Mouse (Mus musculus) CD4-positive, CD25-positive, alpha-beta regulatory T cell, adult 4 months (primary cell): ENCODE results near the gene Tspo. TPM values are rescaled to one million over a fixed set of nuclear protein-coding genes. Genes with fewer than 3 reads are reported as not detected.

Source experiments
- ATAC-seq: one replicate; pipeline ENCODE4 v1.8.0; 2017
- polyA plus RNA-seq, 2 experiments: library from polyadenylated mRNA; unstranded; fragments of 100-300 nt; shearing (Covaris generic); gene quantifications; one replicate each; pipeline ENCODE4 v1.2.1; 2017

Gene Tspo
- polyA plus RNA-seq = 100 to 1,000 TPM; 259 to 323 TPM

DNA sequence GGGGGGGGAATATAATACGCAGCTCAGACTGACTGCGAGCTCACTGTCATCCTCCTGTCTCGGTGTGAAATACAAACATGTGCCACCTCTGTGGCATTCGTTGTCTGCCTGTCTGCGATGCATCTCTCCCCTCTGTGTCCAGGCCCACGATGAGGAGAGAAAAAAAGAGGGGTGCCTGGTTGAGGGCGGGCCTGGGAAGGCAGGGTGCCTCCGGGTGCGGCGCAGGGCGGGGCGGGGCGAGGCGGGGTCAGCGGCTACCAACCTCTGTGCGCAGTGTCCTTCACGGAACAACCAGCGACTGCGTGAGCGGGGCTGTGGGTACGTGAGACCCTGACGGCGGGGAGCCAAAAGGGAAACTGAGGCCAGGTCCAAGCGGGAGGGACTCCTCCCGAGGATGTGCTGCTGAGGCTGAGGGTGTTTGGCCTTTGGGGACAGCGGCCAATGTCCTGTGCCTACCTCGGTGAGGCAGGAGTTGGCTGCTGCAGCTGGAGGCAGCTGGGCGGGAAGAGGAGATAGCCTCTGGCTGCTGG is at the start of gene Tspo, which contains the start of gene Mcat:
Tspo (plus strand) TSS at position 266 of the 530 bp plus-strand sequence.
Mcat (minus strand) TSS at position 461 of the 530 bp plus-strand sequence.
- ATAC-seq = peak; percentile 56

- ATAC-seq = no peak
Measured at GRCm38 (mm10) chr15:83515018-83515417, 48.4 kb upstream of the Tspo start.

- ATAC-seq = peak; percentile 74
Measured at GRCm38 (mm10) chr15:83518215-83519048, 45.0 kb upstream of the Tspo start.

- ATAC-seq = no peak
Measured at GRCm38 (mm10) chr15:83520861-83521382, 42.5 kb upstream of the Tspo start.

GRCm38 (mm10) chr15:83523196-83523595 is 40.2 kb upstream of the Tspo start:
- no peak for ATAC-seq

DNA sequence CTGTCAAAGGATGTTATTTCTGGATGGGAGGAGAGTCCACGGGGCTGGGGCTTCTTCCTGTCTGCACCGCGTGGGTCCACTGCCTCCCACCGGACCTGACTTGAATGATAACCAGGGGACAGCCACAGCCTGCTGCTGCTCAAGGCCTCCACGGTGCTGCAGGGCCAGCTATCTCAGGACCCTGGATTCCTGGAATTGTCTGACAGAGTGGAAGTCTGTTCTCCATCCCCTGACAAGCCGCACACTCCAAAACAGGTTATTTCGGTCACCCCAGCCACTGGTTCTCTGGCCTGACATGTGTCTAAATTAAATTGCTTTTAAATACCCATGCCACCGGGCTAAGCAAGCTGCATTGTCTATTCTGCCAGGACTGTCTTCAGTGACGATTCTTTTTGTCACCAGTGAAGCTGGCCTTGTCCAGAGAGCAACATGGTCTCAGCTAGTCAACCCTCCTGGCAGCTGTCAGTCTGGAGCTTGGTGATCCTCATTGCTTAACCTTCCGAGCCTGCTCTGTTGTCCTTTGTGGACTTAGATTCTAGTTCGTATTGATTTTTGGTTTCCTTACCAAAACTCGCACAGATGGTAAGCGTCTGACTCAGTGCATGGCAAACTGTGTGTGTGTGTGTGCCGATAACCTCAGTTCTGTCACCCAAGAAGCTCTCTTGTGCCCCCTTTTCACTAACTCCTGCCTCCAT is 39.6 kb upstream of the Tspo start:
- ATAC-seq = no peak

GRCm38 (mm10) chr15:83524333-83524729 is 39.1 kb upstream of the Tspo start:
- ATAC-seq = no peak

DNA sequence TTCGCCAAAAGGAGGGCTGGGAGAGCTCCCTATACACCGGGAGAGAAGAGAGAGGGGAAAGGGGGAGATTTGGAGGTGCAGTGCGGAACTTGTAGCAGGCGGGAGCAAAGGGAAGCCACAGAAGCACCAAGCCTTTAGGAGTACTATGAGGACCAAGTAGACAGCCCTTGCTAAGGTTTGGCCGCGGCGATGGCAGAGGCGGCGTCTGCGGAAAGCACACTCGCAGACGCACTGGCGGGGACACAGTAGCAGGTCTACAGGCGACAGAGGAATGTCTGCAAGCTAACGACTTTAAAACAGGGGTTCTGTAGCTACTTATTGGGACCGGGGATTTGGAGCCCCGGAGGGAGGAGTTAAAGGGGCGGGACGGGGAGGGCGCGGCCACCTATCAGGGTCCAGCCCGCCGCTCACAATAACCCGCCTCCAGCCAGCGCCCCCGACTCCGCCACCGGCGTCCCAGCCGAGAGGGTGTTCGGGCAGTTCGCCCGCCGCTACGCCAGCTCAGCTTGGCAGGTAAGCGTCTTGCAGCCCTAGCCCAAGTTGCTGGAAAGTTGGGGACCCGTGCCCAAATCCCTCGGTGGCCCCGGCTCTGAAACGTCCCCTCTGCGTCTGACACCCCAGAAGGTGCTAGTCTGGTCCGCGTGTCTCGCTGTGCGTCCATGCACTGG is 36.8 kb upstream of the Tspo start, which contains the start of gene Bik:
Bik (plus strand) TSS at position 439 of the 668 bp plus-strand sequence.
- peak; percentile 83 for ATAC-seq

GRCm38 (mm10) chr15:83527092-83527437 is 36.3 kb upstream of the Tspo start:
- ATAC-seq = peak; percentile 57

- ATAC-seq = no peak
Measured at GRCm38 (mm10) chr15:83527747-83528146, 35.6 kb upstream of the Tspo start.

GRCm38 (mm10) chr15:83528892-83529291 is 34.5 kb upstream of the Tspo start:
- no peak for ATAC-seq

- ATAC-seq = no peak
Measured at GRCm38 (mm10) chr15:83529765-83530164, 33.6 kb upstream of the Tspo start.

- ATAC-seq = no peak
Measured at GRCm38 (mm10) chr15:83530233-83530632, 33.2 kb upstream of the Tspo start.

DNA sequence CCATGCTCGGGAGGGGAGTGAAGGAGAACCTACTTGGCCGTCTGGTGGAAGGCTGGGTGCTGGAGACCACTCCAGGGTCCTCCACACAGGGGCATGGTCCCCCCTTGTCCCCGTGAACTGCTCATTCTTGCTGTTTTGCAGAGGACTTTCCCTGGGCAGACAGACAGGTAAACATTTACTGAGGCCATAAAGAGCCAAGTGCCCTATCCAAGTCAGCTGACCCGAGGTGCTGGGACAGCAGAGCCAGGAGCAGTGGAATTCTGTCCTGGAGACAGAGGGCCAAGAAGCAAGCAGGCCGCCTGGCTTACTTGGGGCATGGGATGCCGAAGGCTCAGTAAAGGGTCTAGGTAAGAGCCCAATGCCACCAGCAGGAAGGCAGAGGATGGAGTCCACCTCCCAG is 32.7 kb upstream of the Tspo start:
- ATAC-seq = no peak

DNA sequence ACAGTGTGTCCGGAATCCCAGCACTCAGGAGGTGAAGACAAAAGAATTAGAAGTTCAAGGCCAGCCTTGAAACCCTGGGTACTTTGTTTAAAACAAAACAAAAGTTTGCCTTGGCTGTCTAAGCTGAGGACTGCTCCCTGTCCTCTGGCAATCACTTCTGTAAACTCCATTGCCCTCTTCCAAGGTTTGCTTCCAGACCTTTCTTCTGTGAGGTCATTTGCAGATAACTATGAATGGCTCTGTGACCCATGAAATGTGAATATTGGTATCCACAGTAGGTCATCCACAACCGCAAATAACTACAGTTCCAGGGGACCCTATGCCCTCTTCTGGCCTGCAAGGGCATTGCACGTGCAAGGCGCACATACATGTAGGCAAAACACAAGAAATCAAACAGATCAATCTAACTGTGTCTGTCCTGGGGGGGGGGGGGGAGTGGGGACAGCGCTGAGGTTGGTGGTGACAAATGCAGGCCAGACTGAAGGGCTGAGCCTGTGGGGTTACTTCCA is 31.4 kb upstream of the Tspo start:
- no peak for ATAC-seq

DNA sequence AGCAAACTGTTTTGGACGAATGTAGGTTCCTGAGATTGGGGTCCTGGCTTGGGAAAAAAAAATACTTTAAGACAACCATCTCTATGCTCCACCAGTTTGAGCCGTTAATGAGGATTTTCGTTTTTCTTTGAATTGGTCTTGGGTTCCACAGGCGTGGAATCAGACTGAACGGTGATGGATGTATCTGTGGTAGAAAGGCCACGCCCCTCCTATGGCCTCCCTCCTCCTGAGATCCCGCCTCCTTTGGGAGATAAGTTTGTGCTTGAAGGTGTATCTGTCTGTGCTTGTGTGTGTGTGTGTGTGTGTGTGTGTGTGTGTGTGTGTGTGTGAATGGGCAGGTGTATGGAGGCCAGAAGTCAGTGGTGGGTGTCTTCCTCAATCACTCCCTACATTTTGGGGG is 30.8 kb upstream of the Tspo start:
- ATAC-seq = no peak

DNA sequence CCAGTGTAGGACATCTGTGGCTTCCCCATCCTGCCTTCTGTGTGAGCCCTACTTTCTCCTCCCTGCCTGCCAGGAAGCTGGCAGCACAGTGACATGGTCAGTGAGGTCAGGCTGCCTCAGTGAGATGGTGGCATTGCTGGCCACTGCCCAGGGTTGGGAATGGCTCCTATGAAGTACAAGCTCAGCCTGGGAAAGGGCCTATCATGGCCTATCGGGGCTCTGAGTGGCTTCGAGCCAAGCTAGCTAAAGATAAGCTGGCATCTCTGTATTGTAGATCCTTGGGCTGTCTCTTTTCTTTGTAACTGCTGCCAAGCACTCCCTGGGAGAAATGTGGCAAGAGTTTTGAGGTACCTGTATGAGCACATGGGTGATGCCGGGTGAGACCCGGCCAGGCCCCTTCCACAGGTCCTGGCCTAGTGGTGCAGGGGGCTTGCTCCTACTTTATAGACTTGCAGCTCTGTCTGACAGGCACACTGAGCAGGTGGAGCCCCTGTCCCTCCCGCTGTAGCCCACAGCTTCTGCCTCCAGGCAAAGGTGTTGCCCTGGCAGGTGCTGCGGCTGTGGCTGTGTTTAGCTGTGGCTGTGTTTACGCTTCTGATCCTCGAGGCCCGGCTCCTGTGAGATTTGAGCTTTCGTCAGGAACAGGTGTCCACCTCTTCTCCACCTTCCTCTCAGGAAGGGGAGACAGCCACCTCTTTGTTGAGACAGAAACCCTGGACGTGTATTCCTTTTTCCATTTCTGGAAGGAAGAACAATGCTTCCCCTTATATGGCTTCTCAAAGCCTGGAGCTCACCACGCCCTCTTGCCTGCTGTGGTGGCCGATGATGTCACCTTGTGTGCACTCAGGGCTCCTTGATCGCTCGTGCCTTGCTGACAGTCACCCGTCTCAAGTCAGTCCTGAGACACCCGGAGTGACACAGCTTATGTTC is 28.2 kb upstream of the Tspo start:
- ATAC-seq = no peak

DNA sequence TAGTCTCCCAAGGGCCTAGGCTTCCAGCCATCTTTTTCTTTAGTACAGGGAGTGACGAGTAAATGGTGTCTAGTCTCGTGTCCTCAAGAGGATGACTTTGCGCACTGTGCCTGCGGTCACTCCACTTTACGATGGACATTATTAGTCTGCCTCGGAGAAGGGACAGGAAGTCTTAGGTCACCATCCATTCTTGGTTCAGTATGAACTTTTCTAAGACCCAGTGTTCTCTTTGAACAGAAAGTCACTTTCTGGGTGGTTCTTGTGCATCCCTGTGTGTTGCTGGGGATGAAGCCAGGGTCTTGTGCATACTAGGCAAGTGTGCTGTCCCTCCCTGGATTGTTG is 27.5 kb upstream of the Tspo start:
- no peak for ATAC-seq

- no peak for ATAC-seq
Measured at GRCm38 (mm10) chr15:83538855-83539254, 24.5 kb upstream of the Tspo start.

- no peak for ATAC-seq
Measured at GRCm38 (mm10) chr15:83539905-83540304, 23.5 kb upstream of the Tspo start.

- ATAC-seq = no peak
Measured at GRCm38 (mm10) chr15:83541647-83542287, 21.6 kb upstream of the Tspo start.
